Mouse (Mus musculus) MEL (cell line): ENCODE results near the gene Reep6. TPM values are rescaled to one million over a fixed set of nuclear protein-coding genes. Genes with fewer than 3 reads are reported as not detected.

Experiments used
- DNase-seq: peaks from one replicate; pipeline ENCODE4 v3.0.0; 2011; ENCODE audit warnings: low read depth, low spot score
- H3K27ac ChIP-seq: 2 replicates; pipeline ENCODE4 v1.5.1; 2012; ENCODE audit warnings: low read depth, mild to moderate bottlenecking, control low read depth, low read length, moderate library complexity; ENCODE audit not compliant: control insufficient read depth
- H3K27me3 ChIP-seq, 2 experiments: fragments of 150-350 bp in 1 of 2; sonication (generic) in 1 of 2; 2 replicates each; pipeline ENCODE4 v1.6.1; 2012; ENCODE audit warnings: low read length in 2 of 2, mild to moderate bottlenecking in 2 of 2, improper control_type of control experiment in 1 of 2, moderate library complexity in 1 of 2; ENCODE audit not compliant: insufficient read depth in 2 of 2, control insufficient read depth in 1 of 2
- H3K36me3 ChIP-seq, 2 experiments: 2 replicates each; pipeline ENCODE4 v1.6.1; 2012 to 2014; ENCODE audit warnings: low read length in 2 of 2, improper control_type of control experiment in 1 of 2, inconsistent platforms in 1 of 2, mild to moderate bottlenecking in 1 of 2; ENCODE audit not compliant: insufficient read depth in 2 of 2, control insufficient read depth in 1 of 2
- H3K4me1 ChIP-seq, 2 experiments: fragments of 150-350 bp in 1 of 2; sonication (generic) in 1 of 2; 2 replicates each; pipeline ENCODE4 v1.6.1; 2012; ENCODE audit warnings: low read length in 2 of 2, improper control_type of control experiment in 1 of 2, mild to moderate bottlenecking in 1 of 2; ENCODE audit not compliant: insufficient read depth in 2 of 2, control insufficient read depth in 1 of 2
- H3K4me3 ChIP-seq, 2 experiments: fragments of 150-350 bp in 1 of 2; sonication (generic) in 1 of 2; 2 replicates each; pipeline ENCODE4 v1.5.1; 2012; ENCODE audit warnings: low read depth in 2 of 2, low read length in 2 of 2, mild to moderate bottlenecking in 2 of 2, moderate library complexity in 2 of 2, control low read depth in 1 of 2, improper control_type of control experiment in 1 of 2; ENCODE audit not compliant: control insufficient read depth in 1 of 2, insufficient read depth in 1 of 2
- H3K79me2 ChIP-seq: 2 replicates; pipeline ENCODE4 v1.6.1; 2012; ENCODE audit warnings: mild to moderate bottlenecking, low read length, moderate library complexity; ENCODE audit not compliant: control insufficient read depth, poor library complexity, insufficient read depth
- H3K9ac ChIP-seq: 2 replicates; pipeline ENCODE4 v1.6.1; 2012; ENCODE audit warnings: low read depth, mild to moderate bottlenecking, control low read depth, low read length, moderate library complexity; ENCODE audit not compliant: control insufficient read depth, poor library complexity, severe bottlenecking
- H3K9me3 ChIP-seq: fragments of 150-350 bp; sonication (generic); replicated peaks from 2 replicates; pipeline ENCODE4 v1.6.1; 2012; ENCODE audit warnings: mild to moderate bottlenecking, low read length, improper control_type of control experiment, moderate library complexity; ENCODE audit not compliant: insufficient read depth
- CHD1 ChIP-seq: IDR thresholded peaks from 2 replicates; pipeline ENCODE4 v1.6.1; 2012; ENCODE audit warnings: low read depth, mild to moderate bottlenecking, inconsistent platforms, low read length, improper control_type of control experiment
- CHD2 ChIP-seq: IDR thresholded peaks from 2 replicates; pipeline ENCODE4 v1.6.1; 2011; ENCODE audit warnings: low read length, improper control_type of control experiment
- CTCF ChIP-seq, 3 experiments: IDR thresholded peaks in 2 of 3; conservative IDR thresholded peaks in 1 of 3; 2 replicates each; pipeline ENCODE4 v1.5.1; 2011 to 2012; ENCODE audit warnings: low read length in 3 of 3, low read depth in 2 of 3, mild to moderate bottlenecking in 2 of 3, improper control_type of control experiment in 1 of 3, inconsistent platforms in 1 of 3, mixed read lengths in 1 of 3, moderate library complexity in 1 of 3; ENCODE audit not compliant: control insufficient read depth in 1 of 3, insufficient read depth in 1 of 3, poor library complexity in 1 of 3, severe bottlenecking in 1 of 3
- E2F4 ChIP-seq: IDR thresholded peaks from 2 replicates; pipeline ENCODE4 v1.6.1; 2011; ENCODE audit warnings: low read depth, low read length, improper control_type of control experiment, borderline replicate concordance
- ELF1 ChIP-seq: IDR thresholded peaks from 2 replicates; pipeline ENCODE4 v1.6.1; 2014; ENCODE audit warnings: low read depth, mild to moderate bottlenecking, inconsistent platforms, low read length, improper control_type of control experiment, moderate library complexity
- EP300 ChIP-seq, 2 experiments: IDR thresholded peaks; 2 replicates each; pipeline ENCODE4 v1.6.1; 2011; ENCODE audit warnings: improper control_type of control experiment in 2 of 2, low read length in 2 of 2, low read depth in 1 of 2, mild to moderate bottlenecking in 1 of 2
- ETS1 ChIP-seq: IDR thresholded peaks from 2 replicates; pipeline ENCODE4 v1.6.1; 2012; ENCODE audit warnings: low read depth, mild to moderate bottlenecking, inconsistent platforms, low read length, improper control_type of control experiment, moderate library complexity
- GABPA ChIP-seq: IDR thresholded peaks from 2 replicates; pipeline ENCODE4 v1.6.1; 2012; ENCODE audit warnings: low read depth, mild to moderate bottlenecking, inconsistent platforms, low read length, improper control_type of control experiment, moderate library complexity
- GATA1 ChIP-seq: IDR thresholded peaks from 2 replicates; pipeline ENCODE4 v1.6.1; 2011; ENCODE audit warnings: low read depth, low read length, improper control_type of control experiment
- HCFC1 ChIP-seq: IDR thresholded peaks from 2 replicates; pipeline ENCODE4 v1.6.1; 2012; ENCODE audit warnings: low read depth, mild to moderate bottlenecking, inconsistent platforms, low read length, improper control_type of control experiment, moderate library complexity
- JUND ChIP-seq: IDR thresholded peaks from 2 replicates; pipeline ENCODE4 v1.6.1; 2011; ENCODE audit warnings: low read depth, mild to moderate bottlenecking, improper control_type of control experiment, low read length
- KAT2A ChIP-seq: conservative IDR thresholded peaks from 2 replicates; pipeline ENCODE4 v1.6.1; 2012; ENCODE audit warnings: low read depth, low read length, improper control_type of control experiment, inconsistent platforms
- MAFK ChIP-seq: IDR thresholded peaks from 2 replicates; pipeline ENCODE4 v1.6.1; 2011; ENCODE audit warnings: low read depth, mild to moderate bottlenecking, low read length, improper control_type of control experiment, borderline replicate concordance
- MAX ChIP-seq: IDR thresholded peaks from 2 replicates; pipeline ENCODE4 v1.6.1; 2011; ENCODE audit warnings: low read length, improper control_type of control experiment
- MAZ ChIP-seq: IDR thresholded peaks from 2 replicates; pipeline ENCODE4 v1.6.1; 2012; ENCODE audit warnings: low read depth, mild to moderate bottlenecking, inconsistent platforms, low read length, improper control_type of control experiment
- MEF2A ChIP-seq: IDR thresholded peaks from 2 replicates; pipeline ENCODE4 v1.6.1; 2014; ENCODE audit warnings: low read depth, mild to moderate bottlenecking, inconsistent platforms, low read length, improper control_type of control experiment; ENCODE audit not compliant: poor library complexity, insufficient replicate concordance, severe bottlenecking; ENCODE audit errors: extremely low read depth
- MXI1 ChIP-seq: IDR thresholded peaks from 2 replicates; pipeline ENCODE4 v1.6.1; 2011; ENCODE audit warnings: mild to moderate bottlenecking, low read depth, low read length, improper control_type of control experiment
- MYB ChIP-seq: IDR thresholded peaks from 2 replicates; pipeline ENCODE4 v1.6.1; 2011; ENCODE audit warnings: mild to moderate bottlenecking, low read depth, low read length, improper control_type of control experiment
- MYC ChIP-seq: IDR thresholded peaks from 2 replicates; pipeline ENCODE4 v1.6.1; 2011; ENCODE audit warnings: low read depth, mild to moderate bottlenecking, low read length, improper control_type of control experiment, moderate library complexity
- NELFE ChIP-seq: IDR thresholded peaks from 2 replicates; pipeline ENCODE4 v1.6.1; 2011; ENCODE audit warnings: low read depth, low read length, improper control_type of control experiment
- NRF1 ChIP-seq: IDR thresholded peaks from 2 replicates; pipeline ENCODE4 v1.6.1; 2014; ENCODE audit warnings: low read depth, mild to moderate bottlenecking, inconsistent platforms, low read length, improper control_type of control experiment, moderate library complexity; ENCODE audit not compliant: poor library complexity, insufficient read depth, severe bottlenecking
- POLR2A ChIP-seq, 2 experiments: IDR thresholded peaks; 2 replicates each; pipeline ENCODE4 v1.6.1; 2011 to 2012; ENCODE audit warnings: low read length in 2 of 2, mild to moderate bottlenecking in 2 of 2, control low read depth in 1 of 2, improper control_type of control experiment in 1 of 2, low read depth in 1 of 2, moderate library complexity in 1 of 2; ENCODE audit not compliant: control insufficient read depth in 1 of 2, insufficient read depth in 1 of 2, poor library complexity in 1 of 2
- POLR2AphosphoS2 ChIP-seq: IDR thresholded peaks from 2 replicates; pipeline ENCODE4 v1.6.1; 2011; ENCODE audit warnings: low read length, improper control_type of control experiment
- POLR2AphosphoS5 ChIP-seq: IDR thresholded peaks from 2 replicates; pipeline ENCODE4 v1.6.1; 2012; ENCODE audit warnings: low read depth, borderline replicate concordance, mild to moderate bottlenecking, inconsistent platforms, low read length, moderate library complexity, mixed read lengths
- RAD21 ChIP-seq: IDR thresholded peaks from 2 replicates; pipeline ENCODE4 v1.6.1; 2011; ENCODE audit warnings: mild to moderate bottlenecking, low read depth, low read length, improper control_type of control experiment
- RCOR1 ChIP-seq: IDR thresholded peaks from 2 replicates; pipeline ENCODE4 v1.6.1; 2012; ENCODE audit warnings: low read depth, mild to moderate bottlenecking, inconsistent platforms, low read length, improper control_type of control experiment
- SIN3A ChIP-seq: IDR thresholded peaks from 2 replicates; pipeline ENCODE4 v1.6.1; 2012; ENCODE audit warnings: low read length, improper control_type of control experiment, inconsistent platforms
- SMC3 ChIP-seq: IDR thresholded peaks from 2 replicates; pipeline ENCODE4 v1.6.1; 2011; ENCODE audit warnings: low read depth, low read length, improper control_type of control experiment
- TAL1 ChIP-seq: IDR thresholded peaks from 2 replicates; pipeline ENCODE4 v1.6.1; 2012; ENCODE audit warnings: mild to moderate bottlenecking, inconsistent platforms, low read length, moderate library complexity, mixed read lengths
- TBP ChIP-seq: IDR thresholded peaks from 2 replicates; pipeline ENCODE4 v1.8.0; 2011; ENCODE audit warnings: low read depth, low read length, improper control_type of control experiment
- TCF12 ChIP-seq: IDR thresholded peaks from 2 replicates; pipeline ENCODE4 v1.6.1; 2014; ENCODE audit warnings: low read depth, mild to moderate bottlenecking, inconsistent platforms, low read length, improper control_type of control experiment, moderate library complexity
- UBTF ChIP-seq: IDR thresholded peaks from 2 replicates; pipeline ENCODE4 v1.6.1; 2012; ENCODE audit warnings: low read depth, mild to moderate bottlenecking, inconsistent platforms, low read length, improper control_type of control experiment, moderate library complexity, borderline replicate concordance; ENCODE audit not compliant: insufficient read depth
- USF1 ChIP-seq: IDR thresholded peaks from 2 replicates; pipeline ENCODE4 v1.6.1; 2014; ENCODE audit warnings: low read depth, mild to moderate bottlenecking, inconsistent platforms, low read length, improper control_type of control experiment, moderate library complexity
- USF2 ChIP-seq, 2 experiments: IDR thresholded peaks; 2 replicates each; pipeline ENCODE4 v1.6.1; 2011 to 2012; ENCODE audit warnings: improper control_type of control experiment in 2 of 2, low read length in 2 of 2, borderline replicate concordance in 1 of 2, inconsistent platforms in 1 of 2, low read depth in 1 of 2, mild to moderate bottlenecking in 1 of 2; ENCODE audit not compliant: insufficient read depth in 1 of 2
- ZC3H11A ChIP-seq: IDR thresholded peaks from 2 replicates; pipeline ENCODE4 v1.6.1; 2012; ENCODE audit warnings: low read depth, mild to moderate bottlenecking, inconsistent platforms, low read length, improper control_type of control experiment
- ZKSCAN1 ChIP-seq: IDR thresholded peaks from 2 replicates; pipeline ENCODE4 v1.6.1; 2012; ENCODE audit warnings: low read depth, mild to moderate bottlenecking, inconsistent platforms, low read length, improper control_type of control experiment, moderate library complexity
- ZMIZ1 ChIP-seq: IDR thresholded peaks from 2 replicates; pipeline ENCODE4 v1.6.1; 2012; ENCODE audit warnings: low read depth, mild to moderate bottlenecking, inconsistent platforms, low read length, improper control_type of control experiment, moderate library complexity
- ZNF384 ChIP-seq: IDR thresholded peaks from 2 replicates; pipeline ENCODE4 v1.6.1; 2012; ENCODE audit warnings: low read depth, mild to moderate bottlenecking, inconsistent platforms, low read length, improper control_type of control experiment
- polyA plus RNA-seq, 2 experiments: library from polyadenylated mRNA; stranded (reverse) in 1 of 2; unstranded in 1 of 2; fragments of >175 nt in 1 of 2; fragments of >200 nt in 1 of 2; gene quantifications; 2 replicates each; pipeline versions ENCODE4 v1.2.1 to v1.2.4; 2012; ENCODE audit warnings: low replicate concordance in 2 of 2, low read depth in 1 of 2; ENCODE audit not compliant: insufficient read length in 2 of 2, insufficient read depth in 1 of 2, missing spikeins in 1 of 2
- total RNA-seq: library from RNA; depleted of rRNA; stranded (reverse); fragments of 300-350 nt; gene quantifications from 2 replicates; pipeline ENCODE4 v1.2.3, GENCODE M21; 2012

The Reep6 gene
- total and polyA plus RNA-seq, 3 experiments, result 3.2 to 27.9 TPM; not detected in 1

GRCm38 (mm10) chr10:80371411-80371966 is 41.7 kb downstream of the Reep6 start:
- no peaks in the 10 kb centered on the region for H3K36me3 ChIP-seq
- H3K4me1 ChIP-seq, result peaks cover 0 to 7% of the 10 kb centered on the region in 2 experiments; a peak in 1 of 4 replicates
- H3K27ac ChIP-seq, result peak overlapping the region; percentile 8; the same call in 1 of the 2 replicates
- H3K79me2 ChIP-seq, result no peaks in the 10 kb centered on the region
- no peaks in the 10 kb centered on the region for H3K9me3 ChIP-seq
- no peaks in the 10 kb centered on the region for H3K27me3 ChIP-seq
- peak overlapping the region; percentile 30 for H3K9ac ChIP-seq
- peak overlapping the region; percentile 56 to 73 for H3K4me3 ChIP-seq
- peak; percentile 92 for DNase-seq
- TF ChIP-seq CHD2 (peak; percentile 91), CTCF (IDR thresholded peaks at IDR 0.05 in 2 of 3, conservative IDR thresholded peaks at IDR 0.05 in 1 of 3; ENCODE audit: control insufficient read depth in 1 of 3, insufficient read depth in 1 of 3, low read depth in 2 of 3, low read length in 3 of 3, poor library complexity in 1 of 3, severe bottlenecking in 1 of 3) (no peak), MYC (no peak), EP300 (IDR thresholded peaks at IDR 0.05; ENCODE audit: low read depth in 1 of 2, low read length in 2 of 2) (no peak), ZMIZ1 (no peak), MEF2A (no peak), JUND (no peak), E2F4 (no peak), GABPA (no peak), HCFC1 (no peak), TAL1 (no peak), POLR2AphosphoS2 (no peak), ELF1 (no peak), TBP (no peak), ZNF384 (no peak), ZKSCAN1 (peak; percentile 11; the same call in 1 of the 2 replicates), MAZ (peak; percentile 85), USF1 (peak; percentile 68), KAT2A (no peak), TCF12 (no peak), MAFK (no peak), MYB (no peak), RCOR1 (no peak), ZC3H11A (no peak), ETS1 (no peak), SMC3 (no peak), SIN3A (no peak), MAX (no peak), UBTF (no peak), USF2 (IDR thresholded peaks at IDR 0.05; ENCODE audit: borderline replicate concordance in 1 of 2, insufficient read depth in 1 of 2, low read depth in 1 of 2, low read length in 2 of 2) (no peak), GATA1 (no peak), NRF1 (no peak), CHD1 (no peak), POLR2AphosphoS5 (no peak), POLR2A (IDR thresholded peaks at IDR 0.05; ENCODE audit: control insufficient read depth in 1 of 2, insufficient read depth in 1 of 2, low read depth in 1 of 2, low read length in 2 of 2, poor library complexity in 1 of 2) (peak in 1 of 2 experiments; percentile 48; a peak in 1 of 4 replicates), RAD21 (no peak), MXI1 (peak; percentile 28), NELFE (peak; percentile 57)
